Mouse (Mus musculus) liver, postnatal 0 days (tissue): ENCODE results near the gene Inafm2. TPM values are rescaled to one million over a fixed set of nuclear protein-coding genes. Genes with fewer than 3 reads are reported as not detected.

ENCODE experiments used
- ATAC-seq: fragments of 200-750 bp; cut with Nextera tagmentation; 2 replicates; pipeline ENCODE4 v1.8.0; 2017; ENCODE audit warnings: mild to moderate bottlenecking, moderate library complexity
- DNase-seq: peaks from one replicate; pipeline ENCODE4 v3.0.0-alpha.2; 2016
- H3K27ac ChIP-seq: fragments of 300-500 bp; sonication (generic); 2 replicates; pipeline ENCODE4 v1.5.1; 2014; ENCODE audit warnings: antibody characterized with exemption, moderate library complexity, mild to moderate bottlenecking, low read depth
- H3K27me3 ChIP-seq: fragments of 300-500 bp; sonication (generic); 2 replicates; pipeline ENCODE4 v1.6.1; 2014; ENCODE audit warnings: low read length, control low read depth, mixed read lengths; ENCODE audit not compliant: insufficient read depth
- H3K36me3 ChIP-seq: fragments of 300-500 bp; sonication (generic); replicated peaks from 2 replicates; pipeline ENCODE4 v1.6.1; 2014; ENCODE audit warnings: mild to moderate bottlenecking, control low read depth, low read length, moderate library complexity, mixed read lengths; ENCODE audit not compliant: insufficient read depth
- H3K4me1 ChIP-seq: fragments of 300-500 bp; sonication (generic); 2 replicates; pipeline ENCODE4 v1.6.1; 2014; ENCODE audit warnings: antibody characterized with exemption, mild to moderate bottlenecking, control low read depth; ENCODE audit not compliant: insufficient read depth
- H3K4me2 ChIP-seq: fragments of 300-500 bp; sonication (generic); 2 replicates; pipeline ENCODE4 v1.6.1; 2014; ENCODE audit warnings: low read depth, mild to moderate bottlenecking, low read length, moderate library complexity, mixed read lengths
- H3K4me3 ChIP-seq: fragments of 300-500 bp; sonication (generic); 2 replicates; pipeline ENCODE4 v1.5.1; 2014; ENCODE audit warnings: low read depth, low read length
- H3K9ac ChIP-seq: fragments of 300-500 bp; sonication (generic); replicated peaks from 2 replicates; pipeline ENCODE4 v1.6.1; 2014; ENCODE audit warnings: mild to moderate bottlenecking, moderate library complexity
- H3K9me3 ChIP-seq: fragments of 300-500 bp; sonication (generic); 2 replicates; pipeline ENCODE4 v1.6.1; 2016; ENCODE audit warnings: mild to moderate bottlenecking, control low read depth, low read length, mixed read lengths
- CTCF ChIP-seq: sonication (generic); IDR thresholded peaks from 2 replicates; pipeline ENCODE4 v1.5.1; 2016; ENCODE audit warnings: antibody characterized with exemption, low read depth
- EP300 ChIP-seq: IDR thresholded peaks from 2 replicates; pipeline ENCODE4 v1.6.1; 2016; ENCODE audit warnings: antibody characterized with exemption, low read depth, mild to moderate bottlenecking
- WGBS: fragments of 180-500 bp; shearing (Covaris S2); extraction: QIAGEN DNeasy Blood & Tissue Kit; methylation state at CpG from one replicate; pipeline ENCODE4 v1.1.7; 2014; ENCODE audit not compliant: insufficient replicate concordance; 5-methylcytosine and 5-hydroxymethylcytosine counted together
- polyA plus RNA-seq: library from polyadenylated mRNA; unstranded; fragments of >200 nt; fragmentation: Nextera tagmentation; extraction: Ambion mirVana; gene quantifications from 2 replicates; pipeline ENCODE4 v1.2.1, GENCODE M21; 2015

Gene Inafm2
- polyA plus RNA-seq, 1 experiment from 2014 or later = 14.7 TPM

DNA sequence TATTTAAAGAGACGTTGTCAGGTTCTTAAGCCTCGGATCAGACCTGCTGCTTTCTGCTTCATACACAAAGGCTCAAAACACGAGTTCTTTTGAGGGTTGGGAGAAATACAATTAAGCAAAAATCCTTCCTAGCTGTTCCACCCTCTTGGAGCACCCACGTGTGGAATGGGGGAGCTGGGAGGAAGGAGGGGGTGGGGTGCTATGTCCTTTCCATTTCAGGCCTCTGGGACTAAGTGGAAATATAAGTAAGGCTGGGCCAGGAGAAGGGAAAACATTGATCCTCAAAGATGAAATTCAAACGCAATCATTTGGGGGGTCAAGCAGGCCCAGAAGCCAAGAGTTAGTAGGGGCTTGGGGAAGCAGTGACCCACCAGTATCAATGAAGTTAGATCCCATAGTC lies 44.4 kb upstream of the Inafm2 start:
- TF ChIP-seq EP300 (no peak), CTCF (no peak)
- DNase-seq (no peak), ATAC-seq (no peak)
- H3K4me3 ChIP-seq = no peak overlapping the region
- no peak overlapping the region for H3K27ac ChIP-seq
- no peak overlapping the region for H3K4me2 ChIP-seq
- H3K9ac ChIP-seq = no peak overlapping the region
- H3K27me3 ChIP-seq = peaks cover 65% of the 10 kb centered on the region
- no peaks in the 10 kb centered on the region for H3K36me3 ChIP-seq
- WGBS = 19% methylated on average over 5 of the region's 5 CpGs
- H3K4me1 ChIP-seq = peaks cover 43% of the 10 kb centered on the region
- H3K9me3 ChIP-seq = no peaks in the 10 kb centered on the region

GRCm38 (mm10) chr2:118701971-118702882 lies 43.3 kb upstream of the Inafm2 start:
- Histone ChIP-seq H3K4me2 (peak overlapping the region; percentile 82), H3K9ac (no peak overlapping the region), H3K9me3 (no peaks in the 10 kb centered on the region), H3K27me3 (peaks cover 76% of the 10 kb centered on the region), H3K36me3 (no peaks in the 10 kb centered on the region), H3K27ac (no peak overlapping the region), H3K4me1 (peaks cover 35% of the 10 kb centered on the region), H3K4me3 (peak overlapping the region; percentile 54)
- TF ChIP-seq CTCF (no peak), EP300 (no peak)
- 11% methylated on average over 50 of the region's 51 CpGs for WGBS
- ATAC-seq = peak; percentile 11; the same call in 1 of the 2 replicates
- no peak for DNase-seq

GRCm38 (mm10) chr2:118702883-118703761 lies 42.4 kb upstream of the Inafm2 start:
- Histone ChIP-seq H3K36me3 (no peaks in the 10 kb centered on the region), H3K4me3 (peak overlapping the region; percentile 54), H3K4me2 (peak overlapping the region; percentile 82), H3K9me3 (no peaks in the 10 kb centered on the region), H3K27ac (no peak overlapping the region), H3K9ac (no peak overlapping the region; the same call in 1 of the 2 replicates), H3K4me1 (peaks cover 28% of the 10 kb centered on the region), H3K27me3 (peaks cover 84% of the 10 kb centered on the region)
- TF ChIP-seq CTCF (peak; percentile 41), EP300 (no peak)
- peak; percentile 28 for ATAC-seq
- peak; percentile 54 for DNase-seq
- WGBS = under 1% methylated on average over 82 of the region's 93 CpGs

GRCm38 (mm10) chr2:118703913-118704730 lies 41.4 kb upstream of the Inafm2 start, which contains the start of gene Ankrd63:
Ankrd63 (minus strand) TSS chr2:118703963.
- H3K36me3 ChIP-seq = no peaks in the 10 kb centered on the region
- peaks cover 90% of the 10 kb centered on the region for H3K27me3 ChIP-seq
- peak within 1 kb of the TSS; percentile 82 for H3K4me2 ChIP-seq
- no peak within 1 kb of the TSS; the same call in 1 of the 2 replicates for H3K9ac ChIP-seq
- H3K27ac ChIP-seq = no peak within 1 kb of the TSS
- ATAC-seq = no peak
- DNase-seq = no peak
- peak within 1 kb of the TSS; percentile 54 for H3K4me3 ChIP-seq
- no peaks in the 10 kb centered on the region for H3K9me3 ChIP-seq
- no peak for TF ChIP-seq CTCF
- TF ChIP-seq EP300 = no peak
- peaks cover 28% of the 10 kb centered on the region for H3K4me1 ChIP-seq
- WGBS = 2% methylated on average over 49 of the region's 50 CpGs

- DNase-seq = no peak
- TF ChIP-seq EP300 = no peak
- no peak for TF ChIP-seq CTCF
- 6% methylated on average over 6 of the region's 6 CpGs for WGBS
- Histone ChIP-seq H3K4me1 (peaks cover 35% of the 10 kb centered on the region), H3K27me3 (peaks cover 83% of the 10 kb centered on the region), H3K9ac (no peak overlapping the region), H3K36me3 (no peaks in the 10 kb centered on the region), H3K9me3 (no peaks in the 10 kb centered on the region), H3K27ac (no peak overlapping the region), H3K4me2 (no peak overlapping the region), H3K4me3 (no peak overlapping the region)
- no peak for ATAC-seq
These were observed 39.1 kb upstream of the Inafm2 start for GRCm38 (mm10) chr2:118706436-118706835.
